Mouse (Mus musculus) neutrophil, adult 65 days (primary cell): ENCODE results near the gene Man1b1. TPM values are rescaled to one million over a fixed set of nuclear protein-coding genes. Genes with fewer than 3 reads are reported as not detected.

Experiments
- total RNA-seq: library from RNA; stranded (reverse); gene quantifications from 2 replicates; pipeline ENCODE4 v1.2.4, GENCODE M21; 2023

The Man1b1 gene
- total RNA-seq: 30.4 and 42.8 TPM in 2 replicates

GRCm38 (mm10) chr2:25332286-25333160 is at the start of gene Man1b1:
TSS of gene Man1b1 (plus strand) at chr2:25332338.

DNA sequence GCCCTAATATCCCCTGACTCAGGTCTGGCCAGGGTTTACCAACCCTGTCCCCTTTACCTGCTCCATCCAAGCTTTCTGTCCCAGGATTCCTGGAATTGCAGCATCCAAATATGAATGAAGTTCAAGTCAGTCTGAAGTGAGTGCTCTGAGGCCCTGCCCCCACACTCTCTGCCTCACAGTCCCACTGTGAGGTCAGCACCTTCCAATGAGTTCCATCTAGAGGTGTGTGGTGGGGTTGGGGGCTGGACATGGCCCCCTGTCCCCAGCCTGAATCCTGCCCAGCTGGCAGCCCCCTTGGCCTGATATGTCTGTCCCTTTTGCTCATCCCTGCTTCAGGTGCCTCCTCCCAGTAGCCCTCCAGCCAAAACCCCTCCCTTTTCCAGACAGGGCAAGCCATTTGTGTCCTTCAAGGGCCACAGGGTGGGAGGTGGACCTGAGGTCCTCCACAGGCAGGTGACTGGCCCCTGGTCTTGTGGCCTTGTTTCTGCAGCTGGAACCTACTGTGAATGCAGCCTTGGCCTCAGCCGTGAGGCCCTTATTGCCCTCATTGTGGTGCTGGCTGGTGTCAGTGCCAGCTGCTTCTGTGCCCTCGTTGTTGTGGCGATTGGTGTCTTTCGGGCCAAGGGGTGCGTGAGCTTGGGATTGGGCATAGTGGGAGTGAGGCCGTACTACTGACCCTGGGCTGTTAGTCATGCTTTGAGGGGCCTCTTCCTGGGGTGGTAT is 44.0 kb upstream of the Man1b1 start, which contains the start of gene Tmem210:
Gene Tmem210, plus strand, starts transcription at position 219 of the 723 bp plus-strand sequence.

GRCm38 (mm10) chr2:25289651-25290050 is 42.5 kb upstream of the Man1b1 start, which contains the start of gene Lrrc26:
TSS of gene Lrrc26 (plus strand) at chr2:25289915.

GRCm38 (mm10) chr2:25318971-25319773 is 13.0 kb upstream of the Man1b1 start, which contains the start of gene Grin1:
TSS of gene Grin1 (minus strand) at chr2:25319187.

GRCm38 (mm10) chr2:25356208-25357079 is 24.3 kb downstream of the Man1b1 start, which contains the start of gene Dpp7:
TSS of gene Dpp7 (minus strand) at chr2:25356359.

DNA sequence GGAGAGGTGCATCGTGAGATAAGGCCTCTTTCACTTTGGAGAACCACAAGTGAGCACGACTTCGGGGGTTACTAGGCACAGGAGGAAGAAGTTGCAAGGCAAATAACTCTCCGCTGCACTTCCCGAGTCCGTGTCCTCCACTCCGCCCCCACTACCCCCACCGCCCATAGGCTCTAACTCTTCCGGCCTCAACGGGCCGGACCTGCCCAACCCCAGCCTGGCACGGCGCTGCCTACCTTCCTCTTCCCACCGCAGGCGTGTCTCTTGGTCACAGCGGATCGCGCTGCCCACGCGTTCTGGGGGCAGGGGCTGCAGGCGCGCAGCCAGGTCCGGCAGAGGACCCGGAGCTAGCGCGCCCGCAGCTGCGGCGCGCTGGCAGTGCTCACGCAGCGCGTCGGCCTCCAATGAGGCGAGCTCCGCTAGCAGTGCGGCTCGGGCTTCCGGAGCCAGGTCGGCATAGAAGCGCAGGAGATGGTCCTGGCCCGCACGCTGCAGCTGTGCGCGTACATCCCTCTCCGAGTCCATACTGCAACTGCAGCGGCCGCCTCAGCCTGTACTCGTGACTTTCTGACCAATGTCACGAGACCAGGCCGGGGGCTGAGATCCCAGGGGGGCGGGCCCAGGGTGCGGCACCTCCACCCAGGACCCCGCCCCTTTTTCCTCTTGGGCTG is 33.1 kb downstream of the Man1b1 start, which contains the start of gene Uap1l1:
Gene Uap1l1, minus strand, starts transcription at position 592 of the 671 bp plus-strand sequence.

GRCm38 (mm10) chr2:25371764-25372643 is 39.9 kb downstream of the Man1b1 start, which contains the start of gene Sapcd2:
TSS of gene Sapcd2 (plus strand) at chr2:25372321.

DNA sequence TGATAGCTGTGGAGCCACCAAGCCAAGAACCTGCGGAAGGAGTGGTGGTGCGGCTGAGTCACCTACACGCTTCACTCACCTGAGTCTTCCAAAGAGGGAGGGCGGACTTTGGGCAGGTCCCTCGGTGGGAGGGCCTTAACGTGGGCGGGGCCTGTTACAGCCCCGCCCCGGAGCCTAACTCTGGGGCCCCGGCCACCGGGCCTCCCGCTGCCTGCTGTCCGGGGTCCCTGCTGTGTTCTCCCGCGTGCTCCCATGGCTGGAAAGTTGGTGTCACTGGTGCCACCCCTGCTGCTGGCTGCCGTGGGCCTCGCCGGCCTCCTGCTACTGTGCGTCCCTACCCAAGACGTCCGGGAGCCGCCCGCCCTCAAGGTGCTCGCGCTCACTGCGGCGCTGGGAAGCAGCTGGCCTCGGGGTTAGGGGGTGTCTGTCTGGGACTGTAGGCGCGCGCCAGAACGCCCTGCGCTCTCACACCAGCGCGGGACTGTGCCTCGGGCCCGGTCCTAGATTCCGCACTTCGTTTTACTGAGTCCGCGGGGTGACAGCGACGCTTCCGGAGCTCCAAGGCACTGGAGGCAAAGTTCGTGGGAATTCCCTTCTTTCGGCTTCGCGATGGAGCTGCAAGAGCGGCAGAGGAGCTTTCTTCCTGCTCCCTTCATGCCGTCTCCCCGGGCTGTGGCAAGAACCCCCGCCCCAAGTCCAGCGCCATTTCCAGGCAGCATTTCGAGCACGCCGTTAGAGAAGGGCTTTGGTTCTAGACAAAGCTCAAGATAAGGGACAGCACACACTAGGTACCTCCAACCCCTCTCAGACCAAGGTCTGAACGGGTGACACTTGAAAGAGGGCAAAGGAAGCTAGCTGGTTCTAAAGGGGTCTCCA is 63.8 kb downstream of the Man1b1 start, which contains the start of gene Entpd2:
Gene Entpd2, plus strand, starts transcription at position 154 of the 876 bp plus-strand sequence.

DNA sequence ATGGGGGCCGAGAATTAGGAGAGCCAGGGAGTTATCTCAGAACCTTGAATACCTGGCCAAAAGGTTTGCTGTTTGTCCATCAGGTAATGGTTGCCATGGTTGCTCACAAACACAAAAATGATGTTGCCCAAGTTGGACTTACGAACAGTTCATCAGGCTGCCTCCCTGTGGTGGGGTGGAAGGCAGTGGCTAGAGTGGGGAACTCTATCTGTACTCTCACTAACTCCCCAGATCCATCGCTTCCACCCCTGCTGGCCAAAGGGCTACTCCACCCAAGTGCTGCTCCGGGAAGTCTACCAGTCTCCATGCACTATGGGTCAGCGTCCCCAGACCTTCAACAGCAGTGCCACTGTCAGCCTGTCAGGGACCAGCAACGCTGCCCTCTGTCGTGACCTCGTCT is 66.9 kb downstream of the Man1b1 start, which contains the start of gene Npdc1:
Gene Npdc1, plus strand, starts transcription at position 301 of the 400 bp plus-strand sequence.

Other genes starting within 250 kb of the Man1b1 start
- not detected in 2 replicates for gene Noxa1, start 237.2 kb upstream of the Man1b1 start, total RNA-seq
- gene Nrarp, start 151.6 kb upstream of the Man1b1 start, total RNA-seq: 0.47 and 0.79 TPM in 2 replicates
- gene Tor4a, start 135.5 kb upstream of the Man1b1 start, total RNA-seq: 33.2 and 33.9 TPM in 2 replicates
- 40.8 and 59.3 TPM in 2 replicates for gene Nelfb, start 120.8 kb upstream of the Man1b1 start, total RNA-seq
- not detected in 2 replicates for gene Stpg3, start 117.7 kb upstream of the Man1b1 start, total RNA-seq
- gene Fam166a, start 113.6 kb upstream of the Man1b1 start, total RNA-seq: not detected in 2 replicates
- 227 and 252 TPM in 2 replicates for gene Tubb4b, start 107.6 kb upstream of the Man1b1 start, total RNA-seq
- not detected in 2 replicates for gene Slc34a3, start 98.0 kb upstream of the Man1b1 start, total RNA-seq
- gene Rnf224, start 95.6 kb upstream of the Man1b1 start, total RNA-seq: not detected in 2 replicates
- 0.57 TPM in 1 of 2 replicates, not detected in the other for gene Rnf208, start 90.1 kb upstream of the Man1b1 start, total RNA-seq
- not detected in 2 replicates for gene Cysrt1, start 89.9 kb upstream of the Man1b1 start, total RNA-seq
- gene AL732309.1, start 85.5 kb upstream of the Man1b1 start, total RNA-seq: 3.1 and 5.6 TPM in 2 replicates
- gene Tmem203, start 76.9 kb upstream of the Man1b1 start, total RNA-seq: 18.5 and 30.7 TPM in 2 replicates
- 7.5 and 9.1 TPM in 2 replicates for gene Tprn, start 69.7 kb upstream of the Man1b1 start, total RNA-seq
- gene Ssna1, start 59.9 kb upstream of the Man1b1 start, total RNA-seq: 52.4 and 52.7 TPM in 2 replicates
- 71.6 and 79.3 TPM in 2 replicates for gene Anapc2, start 59.9 kb upstream of the Man1b1 start, total RNA-seq
- gene Tmem210, start 44.2 kb upstream of the Man1b1 start, total RNA-seq: not detected in 2 replicates
- gene Lrrc26, start 42.4 kb upstream of the Man1b1 start, total RNA-seq: not detected in 2 replicates
- gene Grin1, start 13.2 kb upstream of the Man1b1 start, total RNA-seq: not detected in 2 replicates
- 13.5 and 19.6 TPM in 2 replicates for gene Dpp7, start 24.0 kb downstream of the Man1b1 start, total RNA-seq
- 24.2 and 29.5 TPM in 2 replicates for gene Uap1l1, start 33.3 kb downstream of the Man1b1 start, total RNA-seq
- 8.6 and 10.6 TPM in 2 replicates for gene Sapcd2, start 40.0 kb downstream of the Man1b1 start, total RNA-seq
- not detected in 2 replicates for gene Entpd2, start 63.5 kb downstream of the Man1b1 start, total RNA-seq
- gene Npdc1, start 67.0 kb downstream of the Man1b1 start, total RNA-seq: not detected in 2 replicates
- 10.7 and 13.7 TPM in 2 replicates for gene Fut7, start 90.9 kb downstream of the Man1b1 start, total RNA-seq
- 19.6 and 21.3 TPM in 2 replicates for gene Abca2, start 96.4 kb downstream of the Man1b1 start, total RNA-seq
- not detected in 2 replicates for gene Clic3, start 124.5 kb downstream of the Man1b1 start, total RNA-seq
- 43.8 and 56.9 TPM in 2 replicates for gene Paxx, start 128.8 kb downstream of the Man1b1 start, total RNA-seq
- gene Ptgds, start 137.7 kb downstream of the Man1b1 start, total RNA-seq: not detected in 2 replicates
- gene Lcn12, start 161.6 kb downstream of the Man1b1 start, total RNA-seq: not detected in 2 replicates
- 25.8 and 26.4 TPM in 2 replicates for gene Fbxw5, start 168.4 kb downstream of the Man1b1 start, total RNA-seq
- 1.2 TPM in 1 of 2 replicates, not detected in the other for gene C8g, start 169.4 kb downstream of the Man1b1 start, total RNA-seq
- 20.3 and 26.7 TPM in 2 replicates for gene Traf2, start 214.6 kb downstream of the Man1b1 start, total RNA-seq
- 56.8 and 74.8 TPM in 2 replicates for gene Edf1, start 225.5 kb downstream of the Man1b1 start, total RNA-seq
- 0.11 and 0.13 TPM in 2 replicates for gene Mamdc4, start 242.5 kb downstream of the Man1b1 start, total RNA-seq
- gene Phpt1, start 242.9 kb downstream of the Man1b1 start, total RNA-seq: 5.6 and 6.0 TPM in 2 replicates
- gene Ajm1, start 249.4 kb downstream of the Man1b1 start, total RNA-seq: 1.6 TPM in 1 of 2 replicates, not detected in the other